ENCODE assay signal across 14 mouse cellular contexts in the genomic region with DNA sequence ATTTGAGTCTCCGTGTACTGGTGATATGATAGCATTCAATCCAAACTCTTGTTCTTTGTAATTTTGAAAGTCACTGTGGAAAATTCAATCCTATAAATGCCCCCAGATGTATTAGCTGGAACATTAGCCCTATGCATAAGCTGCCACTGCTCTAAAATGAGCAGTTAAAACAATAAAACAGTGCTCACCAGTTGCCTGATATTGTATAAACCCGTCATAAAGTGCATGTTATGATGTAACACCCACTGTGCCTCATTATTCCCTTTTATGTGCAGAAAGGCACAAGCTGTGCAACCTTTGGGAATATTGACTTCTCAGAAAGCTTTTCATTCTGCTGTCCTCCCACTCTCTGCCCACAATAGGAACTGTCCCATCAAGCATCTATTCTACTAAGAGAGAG.
"Had no signal": no experiment of that assay in that cellular context is flagged by ENCODE, and none has a peak within 500 bp of the region (broad histone marks: within the 10 kb centered on the region; RNA-seq: fewer than 3 reads in every experiment).

No protein-coding gene starts in this region.

- H3K27ac ChIP-seq: neural tube, embryonic 12.5 days; stomach, embryonic 15.5 days; stomach, postnatal 0 days had no signal

- H3K9ac ChIP-seq: neural tube, embryonic 12.5 days; stomach, embryonic 15.5 days had no signal

- H3K36me3 ChIP-seq: neural tube, embryonic 12.5 days; stomach, embryonic 15.5 days had no signal

- H3K27me3 ChIP-seq: neural tube, embryonic 12.5 days; stomach, embryonic 15.5 days had no signal

- H3K9me3 ChIP-seq: neural tube, embryonic 12.5 days; stomach, embryonic 15.5 days had no signal

- H3K4me2 ChIP-seq: neural tube, embryonic 12.5 days; stomach, embryonic 15.5 days had no signal

- H3K4me3 ChIP-seq: neural tube, embryonic 12.5 days; stomach, embryonic 15.5 days had no signal

- DNase-seq: retina, postnatal 1 day; right cerebral cortex, adult 18-20 months; right cerebral cortex, postnatal 14 days; right cerebral cortex, postnatal 25 days; spleen, adult 18-20 months; thymus, adult 18-20 months; thymus, adult 2 months; thymus, postnatal 14 days; thymus, postnatal 25 days; thymus, postnatal 36 days; thymus, postnatal 4 days had no signal

- H3K4me1 ChIP-seq: neural tube, embryonic 12.5 days; stomach, embryonic 15.5 days had no signal
